Mouse (Mus musculus) c-Kit-negative CD71-positive TER-119-positive erythroid progenitor cells, embryonic 14.5 days (primary cell): Measurements from ENCODE around the gene Dlx6.

ENCODE experiments used
- DNase-seq: peaks from one replicate; pipeline ENCODE4 v3.0.0-alpha.2; 2013; ENCODE audit warnings: low read depth, low spot score

Dlx6 gene

DNA sequence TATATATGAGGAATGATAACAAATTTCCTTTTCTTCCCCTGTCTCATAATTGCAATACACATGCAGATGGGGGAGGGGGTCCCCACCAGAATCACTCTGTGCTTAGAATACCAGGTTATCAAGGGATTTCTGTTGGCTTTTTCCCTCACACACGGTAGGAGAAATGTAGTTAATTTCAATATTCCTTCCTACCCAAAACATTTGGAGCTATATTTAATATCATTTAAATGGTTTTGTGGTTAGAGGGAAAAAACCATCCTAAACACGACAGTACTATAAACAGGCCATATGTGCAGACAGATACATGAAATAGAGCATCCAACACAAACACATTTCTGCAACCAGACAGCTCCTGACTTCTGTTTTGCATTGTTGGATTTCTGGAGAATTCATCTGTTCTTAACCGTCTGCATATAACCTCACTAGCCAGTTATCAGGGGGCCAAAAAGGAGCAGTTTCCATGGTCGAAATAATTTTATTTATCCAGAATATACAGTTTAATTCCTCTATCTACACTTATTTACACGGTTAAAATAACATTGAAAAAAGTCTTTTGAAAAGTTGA, 14.3 kb downstream of the Dlx6 start:
- no peak for DNase-seq

DNA sequence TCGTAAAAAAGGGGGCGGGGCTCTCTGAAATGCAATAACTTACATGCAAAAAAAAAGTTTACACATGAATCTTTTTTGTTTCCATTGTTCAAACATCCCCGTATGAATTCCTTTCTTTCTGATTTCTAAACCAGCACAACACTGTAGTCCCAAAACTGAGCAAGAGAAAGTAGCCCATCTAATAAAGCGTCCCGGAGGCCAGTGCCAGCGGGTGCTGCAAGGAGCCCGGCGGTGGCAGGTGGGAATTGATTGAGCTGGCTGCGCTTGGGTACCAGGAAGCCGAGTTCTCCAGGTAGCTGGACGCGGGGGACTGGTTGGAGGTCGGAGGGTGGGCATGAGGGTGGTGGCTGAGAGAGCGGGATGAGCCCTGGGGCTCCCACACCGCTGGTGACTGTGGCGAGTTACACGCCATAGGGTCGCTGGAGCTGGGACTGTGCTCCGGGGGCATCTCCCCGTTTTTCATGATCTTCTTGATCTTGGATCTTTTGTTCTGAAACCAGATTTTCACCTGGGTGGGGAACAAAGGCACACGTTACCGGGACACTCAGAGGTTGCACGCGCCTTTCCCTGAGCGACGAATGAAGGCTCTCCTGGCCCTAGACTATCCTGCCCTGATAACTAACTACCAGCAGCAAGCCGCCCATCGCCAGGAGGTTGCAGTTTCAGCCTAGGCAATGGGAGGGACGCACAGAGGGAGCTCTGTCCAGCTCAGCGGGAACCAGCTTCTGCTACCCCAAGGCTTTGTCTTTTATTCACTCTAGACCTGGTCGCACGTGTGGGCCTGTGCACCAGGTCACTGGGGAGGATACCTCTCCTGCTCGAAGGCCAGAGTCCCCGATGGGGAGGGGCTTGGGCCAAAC, 15.1 kb downstream of the Dlx6 start:
- DNase-seq = no peak

- DNase-seq = no peak
Observed at GRCm38 (mm10) chr6:6878841-6879291, 15.7 kb downstream of the Dlx6 start.

DNA sequence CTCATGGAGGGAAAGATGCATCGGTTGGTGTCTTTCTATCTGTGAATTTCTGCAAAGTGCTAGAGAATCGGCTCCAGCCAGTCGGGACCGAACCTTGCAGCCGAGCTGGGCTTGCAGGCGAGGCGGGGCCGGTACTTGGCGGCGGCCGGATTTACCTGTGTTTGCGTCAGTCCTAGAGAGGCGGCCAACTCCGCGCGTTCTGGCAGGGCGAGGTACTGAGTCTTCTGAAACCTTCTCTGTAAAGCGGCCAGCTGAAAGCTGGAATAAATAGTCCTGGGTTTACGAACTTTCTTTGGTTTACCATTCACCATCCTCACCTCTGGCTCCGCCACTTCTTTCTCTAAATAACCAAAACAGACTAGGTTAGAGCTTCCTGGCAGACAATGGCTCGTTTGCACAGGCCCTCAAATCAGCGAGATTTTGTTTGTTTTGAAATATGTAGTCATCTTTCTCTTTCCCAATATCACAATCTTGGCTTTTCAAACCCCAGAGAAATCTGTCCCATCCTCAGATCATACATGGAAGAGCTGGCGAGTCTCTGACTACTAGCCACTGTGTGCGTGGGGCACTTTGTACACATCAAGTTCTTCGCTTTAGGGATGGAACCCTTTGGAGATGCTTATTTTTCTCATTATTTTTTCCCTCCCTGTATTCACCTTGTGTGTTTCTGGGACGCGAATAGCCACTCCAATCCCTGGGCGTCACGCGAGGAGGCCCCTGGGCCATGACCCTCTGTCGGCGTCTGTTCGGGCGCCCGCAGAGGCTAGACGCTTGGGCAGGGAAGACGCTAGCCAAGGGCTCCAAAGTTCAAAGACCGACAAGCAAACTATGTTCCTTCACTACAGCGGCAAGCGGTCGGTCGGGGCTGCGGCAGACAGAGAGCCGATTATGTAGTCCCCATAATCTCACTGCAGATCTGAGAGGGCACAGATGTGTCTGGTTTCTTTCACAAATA, 16.5 kb downstream of the Dlx6 start:
- DNase-seq = no peak

- no peak for DNase-seq
Observed at GRCm38 (mm10) chr6:6880361-6881114, 17.4 kb downstream of the Dlx6 start.

- no peak for DNase-seq
Observed at GRCm38 (mm10) chr6:6881115-6881637, 18.0 kb downstream of the Dlx6 start.

GRCm38 (mm10) chr6:6881638-6882190, 18.6 kb downstream of the Dlx6 start, which contains the start of gene Dlx5:
TSS of gene Dlx5 (minus strand) at chr6:6882085.
- no peak for DNase-seq

DNA sequence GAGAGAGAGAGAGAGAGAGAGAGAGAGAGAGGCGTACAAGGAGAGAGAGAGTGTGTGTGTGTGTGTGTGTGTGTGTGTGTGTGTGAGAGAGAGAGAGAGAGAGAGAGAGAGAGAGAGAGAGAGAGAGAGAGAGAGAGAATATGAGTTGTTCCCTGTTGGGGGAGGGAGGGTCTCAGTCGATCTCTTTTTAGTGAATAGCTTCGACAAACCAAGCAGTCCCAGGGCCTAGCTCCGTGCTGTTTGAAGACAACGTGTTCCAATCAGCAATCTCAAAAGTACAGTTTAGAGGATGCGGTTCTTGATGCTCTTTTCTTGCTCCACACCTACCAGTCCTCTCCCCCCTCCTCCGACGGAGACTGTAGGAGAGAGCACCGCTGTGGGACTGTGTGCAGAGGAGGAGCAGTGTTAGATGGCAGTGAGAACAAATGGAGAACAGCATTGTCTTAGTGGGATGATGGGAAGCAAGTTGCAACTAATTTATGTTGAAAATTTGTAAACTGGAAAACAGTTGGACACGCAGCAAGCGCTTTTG, 19.2 kb downstream of the Dlx6 start:
- DNase-seq = no peak

GRCm38 (mm10) chr6:6884897-6885296, 21.8 kb downstream of the Dlx6 start:
- no peak for DNase-seq

DNA sequence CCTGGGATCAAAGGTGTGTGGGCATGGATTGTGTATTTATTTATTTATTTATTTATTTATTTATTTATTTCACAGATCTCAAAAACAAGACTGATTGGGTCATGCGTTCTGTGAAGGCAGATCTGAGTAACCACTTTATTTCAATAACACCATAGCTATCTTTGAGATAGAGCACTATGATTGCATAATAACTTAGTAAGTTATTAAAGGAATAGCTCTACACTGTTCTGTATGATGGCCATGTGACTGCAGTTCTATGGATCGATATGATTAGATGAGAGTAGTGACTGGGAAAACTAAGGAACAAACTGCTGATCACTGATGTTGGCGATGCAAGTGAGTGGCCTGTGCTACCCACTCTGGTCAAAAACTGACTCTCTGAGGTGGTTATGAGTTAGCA, 23.1 kb downstream of the Dlx6 start:
- DNase-seq = no peak

- no peak for DNase-seq
Observed at GRCm38 (mm10) chr6:6890047-6890446, 26.9 kb downstream of the Dlx6 start.

GRCm38 (mm10) chr6:6909586-6909985, 46.5 kb downstream of the Dlx6 start:
- DNase-seq = no peak

DNA sequence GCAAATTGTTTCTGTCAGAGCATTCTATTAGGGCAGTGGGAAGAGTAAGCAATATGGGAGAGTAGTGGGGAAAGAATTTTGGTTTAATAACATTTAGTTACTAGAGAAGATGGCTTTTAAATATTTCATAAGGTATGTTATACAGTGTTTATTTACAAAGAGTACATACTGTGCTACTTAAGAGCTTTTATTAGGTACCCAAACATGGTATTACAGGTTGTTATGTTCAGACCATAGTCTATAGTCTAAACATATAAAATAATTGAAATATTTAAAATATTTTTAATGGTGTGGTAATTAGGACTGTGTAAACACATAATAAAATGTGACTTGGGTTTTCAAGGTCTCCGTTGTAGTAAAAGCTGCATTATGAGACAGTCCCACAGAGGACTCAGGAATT, 51.2 kb downstream of the Dlx6 start:
- DNase-seq = no peak

GRCm38 (mm10) chr6:6914849-6915525, 51.9 kb downstream of the Dlx6 start:
- no peak for DNase-seq

DNA sequence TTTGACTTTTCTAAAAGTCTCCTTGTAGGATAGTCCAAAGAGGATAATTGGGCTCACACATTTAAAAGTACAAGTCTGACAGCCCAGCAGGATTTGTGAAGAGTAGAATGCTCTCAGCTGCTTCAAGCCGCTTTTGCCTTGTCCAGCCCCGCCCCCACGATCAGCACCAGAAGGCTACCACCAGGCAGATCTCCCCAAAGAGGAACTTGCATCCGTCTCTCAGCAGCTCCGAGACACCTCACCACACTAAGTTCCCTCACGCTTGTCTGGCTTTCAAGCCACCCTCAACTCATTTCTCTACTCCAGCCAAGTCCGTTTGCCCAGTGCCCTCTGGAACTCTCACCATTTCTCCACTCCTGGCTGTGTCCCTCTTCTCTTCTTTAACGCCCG, 52.4 kb downstream of the Dlx6 start:
- no peak for DNase-seq

DNA sequence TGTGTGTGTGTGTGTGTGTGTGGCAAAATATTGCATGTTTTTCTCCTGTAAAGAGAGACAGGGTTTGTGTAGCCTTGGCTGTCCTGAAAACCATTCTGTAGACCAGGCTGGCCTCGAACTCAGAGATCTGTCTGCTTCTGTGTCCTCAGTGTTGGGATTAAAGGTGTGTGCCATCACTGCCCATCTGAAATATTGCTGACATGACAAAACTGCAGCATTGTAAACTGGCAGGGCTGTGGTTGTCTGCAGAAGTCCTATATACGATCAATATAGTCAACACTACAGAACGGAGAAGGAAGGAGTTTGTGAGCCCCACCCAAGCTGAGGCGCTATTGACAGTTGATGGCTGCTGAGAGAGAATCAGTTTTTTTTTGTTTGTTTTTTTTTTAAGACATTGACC, 54.2 kb downstream of the Dlx6 start:
- no peak for DNase-seq
